Mouse (Mus musculus) T-helper 2 cell (primary cell): Measurements from ENCODE around the gene Tbc1d8b.

ENCODE experiments used
- in situ Hi-C: fragments of 300-600 bp; cut with MboI, MseI; formaldehyde crosslinking; loops from one replicate; pipeline ENCODE4 v1.15.1; 2025; ENCODE audit warnings: high pct_unique_total_duplicates

Gene Tbc1d8b

DNA sequence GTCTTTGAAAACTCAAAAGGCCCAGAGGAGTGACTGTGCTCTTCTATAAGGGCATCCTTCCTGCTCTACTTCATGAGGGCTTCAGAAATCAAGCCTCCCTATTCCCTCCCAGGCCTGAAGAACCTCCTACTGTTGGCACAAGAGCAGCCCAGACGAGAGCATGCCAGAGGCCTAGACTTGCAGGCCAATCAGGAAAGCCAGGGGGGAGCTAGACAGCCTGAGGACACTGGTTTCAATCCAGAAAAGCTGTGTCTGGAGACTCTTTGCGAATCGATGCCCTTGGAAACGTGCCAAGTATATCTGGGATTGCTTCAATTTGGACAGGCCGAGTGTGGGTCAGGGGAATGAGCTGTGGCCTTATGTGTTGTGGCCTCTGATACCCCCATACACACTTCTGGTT, 94.6 kb downstream of the Tbc1d8b start:
- in situ Hi-C loops, result loop anchor here (5.0 kb wide), 1 partner anchor 58 kb away; no protein-coding TSS in a partner anchor

DNA sequence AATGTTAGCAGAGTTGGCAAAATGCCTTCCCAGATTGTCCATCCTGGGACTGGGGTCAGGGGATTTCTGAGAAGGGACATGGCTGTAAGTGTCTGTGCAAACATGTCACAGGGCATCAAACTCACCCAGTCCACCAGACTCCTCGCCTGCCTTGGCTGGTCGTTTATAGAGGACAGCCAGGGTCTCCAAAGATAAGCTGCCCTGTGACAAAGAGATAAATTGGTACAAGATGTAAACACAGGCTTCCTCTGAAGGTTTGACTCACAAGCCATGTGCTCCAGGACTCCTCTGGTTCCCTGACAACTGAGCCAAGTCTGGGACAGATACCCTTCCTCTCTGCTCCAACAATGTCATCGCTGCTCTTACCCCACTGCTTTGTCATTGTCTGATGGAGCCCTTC, 96.2 kb downstream of the Tbc1d8b start:
- in situ Hi-C loops, result no loop called here

DNA sequence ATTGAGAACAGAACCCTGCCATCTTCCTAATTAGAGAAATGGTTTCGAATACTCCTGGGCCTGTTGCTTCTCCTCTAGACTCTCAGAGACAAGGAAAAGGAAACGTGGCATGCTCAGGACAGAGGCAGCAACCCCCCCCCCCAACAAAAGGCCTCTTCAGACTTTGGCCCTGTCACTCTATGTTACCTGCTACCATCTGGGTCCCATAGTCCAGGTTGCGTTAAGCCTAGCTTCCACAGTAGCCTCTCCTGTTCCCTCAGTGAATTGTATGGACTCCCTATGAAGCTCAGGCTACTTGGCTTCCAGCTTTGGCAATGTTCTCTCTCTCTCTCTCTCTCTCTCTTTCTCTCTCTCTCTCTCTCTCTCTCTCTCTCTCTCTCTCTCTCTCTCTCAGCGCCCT, 96.8 kb downstream of the Tbc1d8b start:
- in situ Hi-C loops, result no loop called here

DNA sequence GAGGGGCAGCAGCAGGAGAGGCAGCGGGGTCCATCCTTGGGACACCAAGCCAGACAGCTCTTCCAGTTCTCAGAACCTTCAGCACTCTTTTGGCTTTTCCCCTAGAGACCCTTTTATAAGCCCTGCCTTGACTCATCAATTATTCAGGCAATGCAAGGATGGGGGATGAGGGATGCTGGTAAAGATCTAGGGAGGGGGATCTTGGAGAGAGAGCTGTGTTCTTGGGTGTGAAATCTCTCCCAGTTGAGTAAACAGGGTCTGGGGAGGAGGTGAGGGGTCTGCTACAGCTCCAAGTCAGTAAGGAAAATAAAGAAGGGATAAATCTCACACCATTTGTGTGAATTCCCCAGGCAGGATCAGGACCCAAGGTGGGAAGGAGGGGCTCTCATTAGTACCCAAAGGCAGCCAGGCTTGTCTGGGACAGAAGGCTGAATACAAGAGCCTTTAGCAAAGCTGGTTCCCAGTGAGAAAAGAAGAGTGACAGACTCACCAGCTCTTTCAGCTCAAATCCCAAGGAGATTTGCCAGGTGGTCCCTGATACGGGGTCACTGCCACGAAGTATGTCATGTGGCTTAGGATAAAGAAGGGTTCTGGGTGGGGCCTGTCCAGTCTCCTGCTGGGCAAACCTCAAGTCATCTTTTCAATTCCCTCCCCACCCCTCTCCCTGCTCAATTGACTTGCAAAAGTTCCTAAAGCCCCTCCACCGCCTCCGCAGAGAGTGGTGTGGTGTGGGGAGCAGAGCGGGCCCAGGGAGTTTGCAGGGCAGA, 97.7 kb downstream of the Tbc1d8b start, which contains the start of gene Ripply1:
Gene Ripply1, minus strand, starts transcription at position 76 of the 767 bp plus-strand sequence.
- in situ Hi-C loops, result no loop called here

GRCm38 (mm10) chrX:139783045-139783422, 98.2 kb downstream of the Tbc1d8b start:
- in situ Hi-C loops, result no loop called here

DNA sequence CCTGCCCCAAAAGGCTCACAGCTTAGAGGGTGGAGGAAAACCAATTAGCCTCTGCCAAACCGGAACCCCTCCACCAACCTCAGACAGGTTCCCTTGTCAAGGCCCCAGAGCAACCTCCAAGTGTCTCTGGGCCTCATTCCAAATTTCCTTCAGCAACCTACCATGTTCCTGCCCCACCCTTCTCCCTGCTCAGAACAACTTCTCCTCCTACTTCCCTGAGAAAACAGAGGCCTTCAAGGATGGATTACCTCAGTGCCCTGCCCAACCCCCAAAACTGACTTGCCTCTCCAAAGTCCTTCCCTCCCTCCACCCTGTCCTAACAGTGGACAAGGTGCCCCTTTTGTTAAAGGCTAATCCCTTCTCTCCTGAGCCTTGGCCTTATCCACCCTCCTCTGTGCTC, 101.0 kb downstream of the Tbc1d8b start:
- in situ Hi-C loops, result no loop called here

GRCm38 (mm10) chrX:139794072-139794845, 109.5 kb downstream of the Tbc1d8b start:
- in situ Hi-C loops, result no loop called here

DNA sequence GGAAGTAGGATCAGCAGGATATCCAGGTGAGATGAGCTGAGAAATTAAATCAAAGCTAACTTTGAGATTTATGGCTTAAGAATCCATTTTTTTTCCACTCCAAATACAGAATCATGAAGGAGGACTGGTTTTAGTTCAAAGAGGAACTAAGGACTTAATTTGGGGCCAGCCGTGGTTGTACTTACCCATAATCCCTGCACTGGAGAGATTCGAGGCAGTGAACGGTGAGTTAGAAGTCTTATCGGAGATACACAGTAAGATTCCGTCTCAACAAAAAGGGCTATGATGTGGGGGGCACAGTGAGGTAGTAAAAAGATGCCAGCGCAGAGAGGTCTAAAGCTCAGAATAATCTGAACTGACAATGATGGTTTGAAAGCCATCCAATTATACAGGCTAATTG, 111.2 kb downstream of the Tbc1d8b start:
- in situ Hi-C loops, result no loop called here

GRCm38 (mm10) chrX:139797875-139798274, 113.1 kb downstream of the Tbc1d8b start:
- in situ Hi-C loops, result no loop called here

- in situ Hi-C loops, result no loop called here
Observed at GRCm38 (mm10) chrX:139799953-139800352, 115.2 kb downstream of the Tbc1d8b start.

GRCm38 (mm10) chrX:139800406-139800878, 115.6 kb downstream of the Tbc1d8b start, which contains the start of gene Cldn2:
TSS of gene Cldn2 (plus strand) at chrX:139800828.
- in situ Hi-C loops, result no loop called here
